Mouse (Mus musculus) olfactory bulb, adult 2 months (tissue): ENCODE measurements around the gene Tsen34. TPM values are rescaled to one million over a fixed set of nuclear protein-coding genes. Genes with fewer than 3 reads are reported as not detected.

Source experiments
- H3K27ac ChIP-seq: fragments of 200-500 bp; 2 replicates; pipeline ENCODE4 v1.5.1; 2012; ENCODE audit warnings: low read depth, low read length; ENCODE audit not compliant: insufficient read depth
- H3K4me1 ChIP-seq: fragments of 200-500 bp; 2 replicates; pipeline ENCODE4 v1.6.1; 2012; ENCODE audit warnings: low read length; ENCODE audit not compliant: control insufficient read depth, insufficient read depth
- H3K4me3 ChIP-seq: fragments of 200-500 bp; 2 replicates; pipeline ENCODE4 v1.5.1; 2012; ENCODE audit warnings: mild to moderate bottlenecking, low read depth, low read length, moderate library complexity; ENCODE audit not compliant: insufficient read depth
- CTCF ChIP-seq: fragments of 200-500 bp; IDR thresholded peaks from 2 replicates; pipeline ENCODE4 v1.5.1; 2012; ENCODE audit warnings: low read depth, mild to moderate bottlenecking, low read length, moderate library complexity; ENCODE audit not compliant: insufficient read depth
- POLR2A ChIP-seq: fragments of 200-500 bp; IDR thresholded peaks from 2 replicates; pipeline ENCODE4 v1.6.1; 2012; ENCODE audit warnings: mild to moderate bottlenecking, low read depth, low read length, moderate library complexity; ENCODE audit not compliant: insufficient read depth
- WGBS: fragments of 180-500 bp; shearing (Covaris S2); methylation state at CpG from one replicate; pipeline ENCODE4 v1.1.7; 2018; 5-methylcytosine and 5-hydroxymethylcytosine counted together
- polyA plus RNA-seq: library from polyadenylated mRNA; stranded (reverse); fragments of >200 nt; gene quantifications from 2 replicates; pipeline ENCODE4 v1.2.4, GENCODE M21; 2012; ENCODE audit warnings: low replicate concordance; ENCODE audit not compliant: missing spikeins, insufficient read depth, insufficient read length

The Tsen34 gene
- polyA plus RNA-seq, 1 experiment, result not detected

DNA sequence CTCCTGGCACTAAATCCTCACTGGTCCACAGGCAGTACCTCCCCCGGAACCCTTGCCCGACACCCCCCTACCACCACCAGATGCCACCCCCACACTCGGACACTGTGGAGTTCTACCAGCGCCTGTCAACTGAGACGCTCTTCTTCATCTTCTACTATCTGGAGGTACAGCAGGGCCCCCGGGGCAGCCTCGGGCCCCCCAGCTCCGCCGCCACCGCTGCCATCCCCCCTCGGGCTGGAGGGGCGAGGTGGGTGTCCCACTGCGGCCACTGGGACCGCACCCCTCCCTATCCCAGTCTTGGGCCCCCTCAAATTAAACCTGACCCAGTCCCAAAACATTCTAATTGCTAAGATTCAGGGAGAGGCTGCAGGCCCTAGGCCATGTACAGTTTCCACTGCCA lies 34.1 kb upstream of the Tsen34 start:
- TF ChIP-seq CTCF, result no peak
- TF ChIP-seq POLR2A, result no peak
- H3K4me1 ChIP-seq, result peaks cover under 1% of the 10 kb centered on the region; the same call in 1 of the 2 replicates
- no peak overlapping the region for H3K4me3 ChIP-seq
- no peak overlapping the region for H3K27ac ChIP-seq
- 90% methylated on average over 14 of the region's 14 CpGs for WGBS

- Histone ChIP-seq H3K4me3 (peak overlapping the region; percentile 75), H3K27ac (no peak overlapping the region), H3K4me1 (peaks cover 5% of the 10 kb centered on the region; the same call in 1 of the 2 replicates)
- TF ChIP-seq POLR2A (no peak), CTCF (no peak)
- WGBS, result 20% methylated on average over 15 of the region's 15 CpGs
These were observed 28.0 kb upstream of the Tsen34 start for GRCm38 (mm10) chr7:3664524-3665214.

- Histone ChIP-seq H3K4me1 (peaks cover 5% of the 10 kb centered on the region; the same call in 1 of the 2 replicates), H3K27ac (peak within 1 kb of the TSS; percentile 54), H3K4me3 (peak within 1 kb of the TSS; percentile 75)
- peak; percentile 61 for TF ChIP-seq POLR2A
- no peak for TF ChIP-seq CTCF
- WGBS, result 2% methylated on average over 45 of the region's 45 CpGs
These were observed 27.2 kb upstream of the Tsen34 start, which contains the start of gene Leng1 for GRCm38 (mm10) chr7:3665215-3666114. Gene Leng1, minus strand, starts transcription at chr7:3665840.

DNA sequence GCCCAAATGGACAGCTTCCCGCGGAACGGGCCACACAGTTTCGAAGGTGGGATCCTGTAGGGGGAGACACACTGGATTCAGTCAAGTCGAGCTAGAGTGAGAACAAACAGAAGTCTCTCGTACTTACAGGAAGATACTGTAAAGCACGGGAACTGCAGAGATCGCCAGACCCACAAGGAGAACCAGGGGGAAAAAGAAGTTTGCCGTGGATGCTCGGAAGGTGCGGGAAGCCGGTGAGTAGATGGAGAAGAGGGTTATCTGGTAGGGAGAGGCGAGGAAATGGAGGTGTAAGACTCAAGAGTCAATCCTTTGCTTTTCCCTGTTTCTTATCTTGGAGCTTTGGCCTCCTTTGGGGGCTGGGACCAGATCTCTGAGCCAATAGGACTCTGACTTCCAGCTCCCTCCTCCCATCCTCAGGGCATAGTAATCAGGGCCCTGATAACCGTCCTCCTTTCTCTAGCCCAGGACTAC lies 25.7 kb upstream of the Tsen34 start:
- no peak overlapping the region for H3K4me3 ChIP-seq
- WGBS, result 33% methylated on average over 14 of the region's 14 CpGs
- TF ChIP-seq POLR2A, result no peak
- no peak for TF ChIP-seq CTCF
- H3K27ac ChIP-seq, result no peak overlapping the region
- peaks cover 5% of the 10 kb centered on the region; the same call in 1 of the 2 replicates for H3K4me1 ChIP-seq

GRCm38 (mm10) chr7:3674507-3675227 lies 18.0 kb upstream of the Tsen34 start:
- H3K27ac ChIP-seq, result no peak overlapping the region
- 71% methylated on average over 10 of the region's 10 CpGs for WGBS
- TF ChIP-seq POLR2A, result no peak
- TF ChIP-seq CTCF, result peak; percentile 72
- no peaks in the 10 kb centered on the region; the same call in 1 of the 2 replicates for H3K4me1 ChIP-seq
- no peak overlapping the region for H3K4me3 ChIP-seq

- 79% methylated on average over 3 of the region's 3 CpGs for WGBS
- H3K27ac ChIP-seq, result no peak overlapping the region
- H3K4me3 ChIP-seq, result no peak overlapping the region
- no peaks in the 10 kb centered on the region; the same call in 1 of the 2 replicates for H3K4me1 ChIP-seq
- no peak for TF ChIP-seq POLR2A
- no peak for TF ChIP-seq CTCF
These were observed 17.5 kb upstream of the Tsen34 start for GRCm38 (mm10) chr7:3675228-3675548.

GRCm38 (mm10) chr7:3676371-3676770 lies 16.3 kb upstream of the Tsen34 start:
- H3K4me1 ChIP-seq, result no peaks in the 10 kb centered on the region; the same call in 1 of the 2 replicates
- no peak for TF ChIP-seq CTCF
- TF ChIP-seq POLR2A, result no peak
- WGBS, result 88% methylated on average over 12 of the region's 12 CpGs
- no peak overlapping the region for H3K27ac ChIP-seq
- H3K4me3 ChIP-seq, result no peak overlapping the region

DNA sequence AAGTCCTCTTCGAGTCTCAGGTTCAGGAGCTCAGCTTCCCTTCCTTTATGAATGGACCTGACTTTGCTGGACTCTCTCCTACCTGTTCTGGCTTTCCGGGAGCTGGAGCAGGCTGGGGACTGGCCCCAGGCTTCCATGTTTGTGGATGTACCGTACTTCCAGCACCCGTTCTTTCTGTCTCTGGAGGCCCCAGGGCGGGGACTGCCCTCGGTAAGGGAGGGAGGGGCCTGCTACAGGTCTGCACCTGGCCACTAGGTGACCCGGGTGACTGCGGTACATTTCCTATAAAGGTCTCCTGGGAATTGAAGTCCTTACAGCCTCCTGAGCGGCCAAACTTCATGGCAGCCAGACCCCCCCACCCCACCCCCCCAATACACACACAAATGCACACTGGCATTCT lies 15.3 kb upstream of the Tsen34 start, which contains the start of gene Tmc4:
TSS of gene Tmc4 (minus strand) at position 212 of the 400 bp plus-strand sequence.
- Histone ChIP-seq H3K4me3 (no peak within 1 kb of the TSS), H3K4me1 (no peaks in the 10 kb centered on the region; the same call in 1 of the 2 replicates), H3K27ac (no peak within 1 kb of the TSS)
- TF ChIP-seq POLR2A, result no peak
- TF ChIP-seq CTCF, result no peak
- 63% methylated on average over 9 of the region's 9 CpGs for WGBS
